Mouse (Mus musculus) CD4-positive naive resting alpha-beta T cell, adult 57 days (primary cell): Measurements from ENCODE around the gene Pld3. TPM values are rescaled to one million over a fixed set of nuclear protein-coding genes. Genes with fewer than 3 reads are reported as not detected.

Experiments
- total RNA-seq: library from RNA; stranded (reverse); gene quantifications from one replicate; pipeline ENCODE4 v1.2.4, GENCODE M21; 2023

Pld3 gene
- total RNA-seq: 126 TPM

GRCm38 (mm10) chr7:27552931-27553513, at the start of gene Pld3, which contains the start of gene 2310022A10Rik:
Gene Pld3, minus strand, starts transcription at chr7:27553218.
Gene 2310022A10Rik, plus strand, starts transcription at chr7:27553233.

GRCm38 (mm10) chr7:27591266-27592216, 38.5 kb upstream of the Pld3 start, which contains the start of gene Akt2:
Gene Akt2, plus strand, starts transcription at chr7:27591552.

GRCm38 (mm10) chr7:27522967-27523366, 30.1 kb downstream of the Pld3 start, which contains the start of gene Hipk4:
Gene Hipk4, plus strand, starts transcription at chr7:27523267.

GRCm38 (mm10) chr7:27499036-27499435, 54.0 kb downstream of the Pld3 start, which contains the start of gene Prx:
Gene Prx, plus strand, starts transcription at chr7:27499324.

GRCm38 (mm10) chr7:27486770-27487697, 66.0 kb downstream of the Pld3 start, which contains the start of gene Sertad1:
Gene Sertad1, plus strand, starts transcription at chr7:27486910.

Other genes with a start within 250 kb of the Pld3 start
- 8.7 TPM for gene Ltbp4, start 215.5 kb downstream of the Pld3 start, total RNA-seq
- gene Shkbp1, start 197.2 kb downstream of the Pld3 start, total RNA-seq: 70.0 TPM
- gene Gm20479, start 195.8 kb downstream of the Pld3 start, total RNA-seq: 5.5 TPM
- not detected for gene Sptbn4, start 105.5 kb downstream of the Pld3 start, total RNA-seq
- gene Blvrb, start 105.2 kb downstream of the Pld3 start, total RNA-seq: 14.0 TPM
- gene Sertad3, start 79.5 kb downstream of the Pld3 start, total RNA-seq: 12.6 TPM
- gene Sertad1, start 66.3 kb downstream of the Pld3 start, total RNA-seq: 53.7 TPM
- 1.9 TPM for gene Prx, start 53.9 kb downstream of the Pld3 start, total RNA-seq
- 0.24 TPM for gene Hipk4, start 30.0 kb downstream of the Pld3 start, total RNA-seq
- gene 2310022A10Rik, start within 50 bp of the Pld3 start, total RNA-seq: 21.8 TPM
- 137 TPM for gene Akt2, start 38.3 kb upstream of the Pld3 start, total RNA-seq
- not detected for gene Ttc9b, start 100.7 kb upstream of the Pld3 start, total RNA-seq
- gene Map3k10, start 121.4 kb upstream of the Pld3 start, total RNA-seq: 16.1 TPM
- 0.80 TPM for gene Zfp607b, start 136.1 kb upstream of the Pld3 start, total RNA-seq
- gene Zfp60, start 178.2 kb upstream of the Pld3 start, total RNA-seq: 12.4 TPM